Mouse (Mus musculus) E14TG2a.4 (cell line): Measurements from ENCODE around the gene Gigyf1.

ENCODE experiments used
- H3K27me3 ChIP-seq: 2 replicates; pipeline ENCODE4 v1.6.1; 2014; ENCODE audit warnings: low read length, control low read depth; ENCODE audit not compliant: insufficient read depth
- H3K36me3 ChIP-seq: 2 replicates; pipeline ENCODE4 v1.6.1; 2014; ENCODE audit warnings: low read length, control low read depth; ENCODE audit not compliant: insufficient read depth
- H3K4me1 ChIP-seq: replicated peaks from 2 replicates; pipeline ENCODE4 v1.6.1; 2014; ENCODE audit warnings: low read depth, low read length, control low read depth
- H3K4me3 ChIP-seq: replicated peaks from 2 replicates; pipeline ENCODE4 v1.5.1; 2014; ENCODE audit warnings: mild to moderate bottlenecking, low read length
- H3K9me3 ChIP-seq: 2 replicates; pipeline ENCODE4 v1.6.1; 2014; ENCODE audit warnings: low read length, control low read depth
- CTCF ChIP-seq: conservative IDR thresholded peaks from 2 replicates; pipeline ENCODE4 v1.5.1; 2014; ENCODE audit warnings: low read length
- NANOG ChIP-seq: IDR thresholded peaks from 2 replicates; pipeline ENCODE4 v1.6.1; 2014; ENCODE audit warnings: borderline replicate concordance, low read length, mixed read lengths
- POU5F1 ChIP-seq: IDR thresholded peaks from 2 replicates; pipeline ENCODE4 v1.6.1; 2014; ENCODE audit warnings: low read length, borderline replicate concordance

The Gigyf1 gene

GRCm38 (mm10) chr5:137523396-137524250 lies 5.3 kb downstream of the Gigyf1 start:
- peaks cover 99% of the 10 kb centered on the region for H3K4me1 ChIP-seq
- no peaks in the 10 kb centered on the region for H3K9me3 ChIP-seq
- H3K27me3 ChIP-seq: no peaks in the 10 kb centered on the region
- TF ChIP-seq CTCF (no peak), POU5F1 (no peak), NANOG (no peak)
- H3K36me3 ChIP-seq: peaks cover 100% of the 10 kb centered on the region
- H3K4me3 ChIP-seq: peak overlapping the region; percentile 51

GRCm38 (mm10) chr5:137524251-137524515 lies 5.8 kb downstream of the Gigyf1 start:
- H3K36me3 ChIP-seq: peaks cover 100% of the 10 kb centered on the region
- no peak for TF ChIP-seq NANOG
- TF ChIP-seq CTCF: no peak
- TF ChIP-seq POU5F1: no peak
- H3K9me3 ChIP-seq: no peaks in the 10 kb centered on the region
- H3K27me3 ChIP-seq: no peaks in the 10 kb centered on the region
- H3K4me3 ChIP-seq: peak overlapping the region; percentile 51
- peaks cover 99% of the 10 kb centered on the region for H3K4me1 ChIP-seq

- no peak for TF ChIP-seq NANOG
- no peak for TF ChIP-seq CTCF
- TF ChIP-seq POU5F1: no peak
- peaks cover 100% of the 10 kb centered on the region for H3K36me3 ChIP-seq
Observed at GRCm38 (mm10) chr5:137524671-137525070, 6.3 kb downstream of the Gigyf1 start.

GRCm38 (mm10) chr5:137525511-137525910 lies 7.2 kb downstream of the Gigyf1 start:
- no peaks in the 10 kb centered on the region for H3K27me3 ChIP-seq
- H3K4me3 ChIP-seq: no peak overlapping the region
- H3K36me3 ChIP-seq: peaks cover 99% of the 10 kb centered on the region
- peaks cover 99% of the 10 kb centered on the region for H3K4me1 ChIP-seq
- no peaks in the 10 kb centered on the region for H3K9me3 ChIP-seq
- TF ChIP-seq CTCF (no peak), NANOG (no peak), POU5F1 (no peak)

More at GRCm38 (mm10) chr5:137524671-137525070, 6.3 kb downstream of the Gigyf1 start:
- no peaks in the 10 kb centered on the region for H3K9me3 ChIP-seq
- H3K27me3 ChIP-seq: no peaks in the 10 kb centered on the region
- H3K4me3 ChIP-seq: peak overlapping the region; percentile 51
- peaks cover 99% of the 10 kb centered on the region for H3K4me1 ChIP-seq

- Histone ChIP-seq H3K4me3 (no peak overlapping the region), H3K36me3 (peaks cover 91% of the 10 kb centered on the region), H3K9me3 (no peaks in the 10 kb centered on the region), H3K4me1 (peaks cover 96% of the 10 kb centered on the region), H3K27me3 (no peaks in the 10 kb centered on the region)
- TF ChIP-seq CTCF: no peak
- no peak for TF ChIP-seq NANOG
- no peak for TF ChIP-seq POU5F1
Observed at GRCm38 (mm10) chr5:137526192-137526936, 8.0 kb downstream of the Gigyf1 start.

GRCm38 (mm10) chr5:137527413-137527812 lies 9.1 kb downstream of the Gigyf1 start:
- H3K4me1 ChIP-seq: peaks cover 93% of the 10 kb centered on the region
- H3K36me3 ChIP-seq: peaks cover 80% of the 10 kb centered on the region
- no peaks in the 10 kb centered on the region for H3K9me3 ChIP-seq
- no peak for TF ChIP-seq CTCF
- TF ChIP-seq NANOG: no peak
- no peak for TF ChIP-seq POU5F1
- peaks cover 9% of the 10 kb centered on the region for H3K27me3 ChIP-seq
- H3K4me3 ChIP-seq: no peak overlapping the region

GRCm38 (mm10) chr5:137528247-137528968 lies 10.1 kb downstream of the Gigyf1 start:
- Histone ChIP-seq H3K4me1 (peaks cover 84% of the 10 kb centered on the region), H3K9me3 (no peaks in the 10 kb centered on the region), H3K27me3 (peaks cover 9% of the 10 kb centered on the region), H3K4me3 (no peak overlapping the region), H3K36me3 (peaks cover 70% of the 10 kb centered on the region)
- TF ChIP-seq POU5F1 (no peak), NANOG (no peak), CTCF (no peak)

GRCm38 (mm10) chr5:137529221-137529995 lies 11.1 kb downstream of the Gigyf1 start:
- Histone ChIP-seq H3K4me1 (peaks cover 79% of the 10 kb centered on the region), H3K9me3 (no peaks in the 10 kb centered on the region), H3K36me3 (peaks cover 60% of the 10 kb centered on the region), H3K4me3 (no peak overlapping the region), H3K27me3 (peaks cover 9% of the 10 kb centered on the region)
- no peak for TF ChIP-seq POU5F1
